Mouse (Mus musculus): ENCODE data around the gene Sv2b. TPM values are rescaled to one million over a fixed set of nuclear protein-coding genes. Genes with fewer than 3 reads are reported as not detected.

Gene Sv2b
- polyA plus RNA-seq, 1 experiment from 2014 or later: 20.2 TPM

Other genes with a start within 250 kb of the Sv2b start
- gene Akap13, start 146.3 kb upstream of the Sv2b start, polyA plus RNA-seq (2015; fragmentation: Nextera tagmentation; extraction: Ambion mirVana): 14.3 and 22.0 TPM in 2 replicates